Mouse (Mus musculus) effector memory CD4-positive, alpha-beta T cell, adult 5 months (primary cell): Measurements from ENCODE around the gene Nfil3. TPM values are rescaled to one million over a fixed set of nuclear protein-coding genes. Genes with fewer than 3 reads are reported as not detected.

Source experiments
- polyA plus RNA-seq: library from polyadenylated mRNA; unstranded; fragments of 100-300 nt; shearing (Covaris generic); gene quantifications from one replicate; pipeline ENCODE4 v1.2.1, GENCODE M21; 2017

The Nfil3 gene
- 99.5 TPM for polyA plus RNA-seq

GRCm38 (mm10) chr13:52980951-52981421 lies at the start of gene Nfil3:
TSS of gene Nfil3 (minus strand) at chr13:52981073.

GRCm38 (mm10) chr13:52929209-52930171 lies 51.4 kb downstream of the Nfil3 start, which contains the start of gene Auh:
TSS of gene Auh (minus strand) at chr13:52929681.

Other genes starting within 250 kb of the Nfil3 start
- 59.4 TPM for gene Auh, start 51.4 kb downstream of the Nfil3 start, polyA plus RNA-seq